Mouse (Mus musculus) G1E (cell line): ENCODE measurements at regions not wholly inside any gene's neighbourhood (a gene's known extent, or its start where the extent isn't known, plus 50 kb on each side); places are given as distances from the start of the nearest gene placed in this dataset.

ENCODE experiments used
- ATAC-seq: 2 replicates; pipeline ENCODE4 v1.8.0; 2016; ENCODE audit warnings: mild to moderate bottlenecking; ENCODE audit not compliant: insufficient number of reproducible peaks, poor library complexity, low FRiP score, severe bottlenecking; ENCODE audit errors: extremely low read depth
- DNase-seq: peaks from one replicate; pipeline ENCODE4 v3.0.0; 2012; ENCODE audit warnings: low spot score
- H3K27me3 ChIP-seq: 2 replicates; pipeline ENCODE4 v1.6.1; 2012; ENCODE audit warnings: mild to moderate bottlenecking, low read length, inconsistent platforms; ENCODE audit not compliant: insufficient read depth
- H3K36me3 ChIP-seq: replicated peaks from 2 replicates; pipeline ENCODE3; 2012; ENCODE audit warnings: mild to moderate bottlenecking, inconsistent platforms
- H3K4me1 ChIP-seq: 2 replicates; pipeline ENCODE4 v1.6.1; 2012; ENCODE audit warnings: low read depth, low read length, inconsistent platforms, mixed read lengths; ENCODE audit not compliant: insufficient read depth
- H3K4me3 ChIP-seq: 2 replicates; pipeline ENCODE4 v1.5.1; 2012; ENCODE audit warnings: low read depth, mild to moderate bottlenecking, inconsistent platforms, low read length, moderate library complexity, mixed read lengths
- H3K9me3 ChIP-seq: replicated peaks from 2 replicates; pipeline ENCODE4 v1.6.1; 2012; ENCODE audit warnings: inconsistent platforms
- CTCF ChIP-seq: IDR thresholded peaks from 2 replicates; pipeline ENCODE4 v1.5.1; 2012; ENCODE audit warnings: low read depth, low read length, inconsistent platforms, mixed read lengths
- GATA1 ChIP-seq: IDR thresholded peaks from 2 replicates; pipeline ENCODE4 v1.6.1; 2012; ENCODE audit warnings: borderline replicate concordance, low read length, inconsistent platforms, mixed read lengths
- GATA2 ChIP-seq: IDR thresholded peaks from 2 replicates; pipeline ENCODE4 v1.6.1; 2012; ENCODE audit warnings: low read depth, low read length, inconsistent platforms, borderline replicate concordance
- POLR2AphosphoS5 ChIP-seq: IDR thresholded peaks from 2 replicates; pipeline ENCODE4 v1.6.1; 2012; ENCODE audit warnings: low read depth, low read length, inconsistent platforms; ENCODE audit not compliant: insufficient replicate concordance
- TAL1 ChIP-seq: conservative IDR thresholded peaks from 2 replicates; pipeline ENCODE4 v1.6.1; 2012; ENCODE audit warnings: low read depth, low read length, inconsistent platforms, mixed read lengths

- TF ChIP-seq CTCF (no peak), TAL1 (no peak), GATA2 (no peak), POLR2AphosphoS5 (no peak), GATA1 (no peak)
- no peak for ATAC-seq
- H3K4me1 ChIP-seq: no peaks in the 10 kb centered on the region
- no peaks in the 10 kb centered on the region for H3K27me3 ChIP-seq
- DNase-seq: no peak
- H3K9me3 ChIP-seq: peaks cover 18% of the 10 kb centered on the region
- no peak overlapping the region for H3K4me3 ChIP-seq
- H3K36me3 ChIP-seq: no peaks in the 10 kb centered on the region
Measured at GRCm38 (mm10) chr3:34527546-34527945, 122.7 kb upstream of the Sox2 start.

- no peak overlapping the region for H3K4me3 ChIP-seq
Measured at GRCm38 (mm10) chr3:34525730-34526129, 124.5 kb upstream of the Sox2 start.

DNA sequence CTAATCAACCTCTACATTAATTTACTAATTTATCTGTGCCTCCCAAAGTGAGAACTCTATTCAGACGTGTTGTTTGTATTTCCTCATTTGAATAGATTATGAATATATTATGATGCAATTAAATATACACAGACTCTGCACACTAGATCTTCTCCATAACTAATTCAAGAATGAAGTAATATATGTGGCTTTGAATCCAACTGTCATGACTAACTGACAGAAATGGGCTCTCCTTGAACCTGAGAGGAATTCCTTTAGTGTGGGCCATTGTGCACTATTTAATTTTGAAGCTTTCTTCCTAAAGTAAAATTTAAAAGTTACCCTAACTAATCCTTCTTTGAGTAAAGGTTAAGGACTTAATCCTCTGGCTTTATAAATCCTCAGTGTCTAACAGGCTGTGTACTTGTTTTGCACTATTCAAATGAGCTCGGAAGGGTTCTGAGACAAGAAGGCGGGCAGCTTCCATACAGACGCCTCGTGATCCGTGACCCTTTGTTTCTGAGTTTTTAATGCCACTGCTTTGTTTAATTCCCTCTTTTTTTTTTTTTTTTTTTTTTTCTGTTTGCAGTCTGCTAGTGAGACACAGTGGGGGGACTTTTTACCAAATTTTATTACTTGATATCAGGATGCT, 128.0 kb upstream of the Sox2 start:
- no peak for DNase-seq
- Histone ChIP-seq H3K4me3 (no peak overlapping the region), H3K4me1 (no peaks in the 10 kb centered on the region), H3K36me3 (no peaks in the 10 kb centered on the region), H3K27me3 (no peaks in the 10 kb centered on the region), H3K9me3 (peaks cover 10% of the 10 kb centered on the region)
- TF ChIP-seq TAL1 (no peak), POLR2AphosphoS5 (no peak), GATA2 (no peak), CTCF (no peak), GATA1 (no peak)
- ATAC-seq: no peak

More at GRCm38 (mm10) chr3:34525730-34526129, 124.5 kb upstream of the Sox2 start:
- no peak for DNase-seq
- H3K27me3 ChIP-seq: no peaks in the 10 kb centered on the region
- H3K9me3 ChIP-seq: peaks cover 12% of the 10 kb centered on the region
- no peak for ATAC-seq
- H3K4me1 ChIP-seq: no peaks in the 10 kb centered on the region
- TF ChIP-seq GATA2 (no peak), POLR2AphosphoS5 (no peak), GATA1 (no peak), TAL1 (no peak), CTCF (no peak)
- H3K36me3 ChIP-seq: no peaks in the 10 kb centered on the region

DNA sequence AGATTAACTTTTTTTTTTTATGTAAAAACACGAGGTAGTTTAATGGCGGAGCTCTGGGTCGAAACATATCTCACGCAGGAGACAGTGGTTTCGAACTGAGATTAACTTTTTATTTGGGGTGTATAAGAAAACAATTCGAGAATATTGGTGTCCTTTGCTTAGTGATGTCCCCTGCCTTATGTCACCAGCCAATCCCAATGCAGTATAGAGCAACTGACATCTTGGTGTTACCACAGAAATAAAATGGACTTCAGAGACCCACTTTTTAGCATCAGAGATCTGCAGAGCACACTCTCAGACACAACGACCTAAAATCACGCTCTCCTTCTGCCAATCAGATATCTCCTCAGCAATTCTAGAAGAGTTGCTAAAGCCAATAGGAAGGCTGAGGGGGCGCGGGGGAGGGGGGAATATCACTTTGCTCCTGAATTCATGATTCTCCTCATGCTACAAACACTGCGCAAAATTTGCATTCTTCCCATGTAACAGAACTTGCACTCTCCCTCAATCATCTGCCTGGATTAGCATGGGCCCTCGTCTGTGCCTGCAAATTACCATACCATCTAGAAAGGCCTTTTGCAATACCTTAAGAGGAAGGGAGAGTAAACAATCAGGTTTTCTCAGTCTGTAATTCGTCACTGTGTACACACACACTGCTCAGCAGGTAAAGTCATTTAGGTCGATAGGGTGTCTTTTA, 128.7 kb upstream of the Sox2 start:
- Histone ChIP-seq H3K9me3 (peaks cover 8% of the 10 kb centered on the region), H3K27me3 (no peaks in the 10 kb centered on the region), H3K4me1 (no peaks in the 10 kb centered on the region), H3K36me3 (no peaks in the 10 kb centered on the region), H3K4me3 (no peak overlapping the region)
- no peak for DNase-seq
- ATAC-seq: no peak
- no peak for TF ChIP-seq TAL1
- no peak for TF ChIP-seq GATA1
- no peak for TF ChIP-seq CTCF
- no peak for TF ChIP-seq POLR2AphosphoS5
- no peak for TF ChIP-seq GATA2

DNA sequence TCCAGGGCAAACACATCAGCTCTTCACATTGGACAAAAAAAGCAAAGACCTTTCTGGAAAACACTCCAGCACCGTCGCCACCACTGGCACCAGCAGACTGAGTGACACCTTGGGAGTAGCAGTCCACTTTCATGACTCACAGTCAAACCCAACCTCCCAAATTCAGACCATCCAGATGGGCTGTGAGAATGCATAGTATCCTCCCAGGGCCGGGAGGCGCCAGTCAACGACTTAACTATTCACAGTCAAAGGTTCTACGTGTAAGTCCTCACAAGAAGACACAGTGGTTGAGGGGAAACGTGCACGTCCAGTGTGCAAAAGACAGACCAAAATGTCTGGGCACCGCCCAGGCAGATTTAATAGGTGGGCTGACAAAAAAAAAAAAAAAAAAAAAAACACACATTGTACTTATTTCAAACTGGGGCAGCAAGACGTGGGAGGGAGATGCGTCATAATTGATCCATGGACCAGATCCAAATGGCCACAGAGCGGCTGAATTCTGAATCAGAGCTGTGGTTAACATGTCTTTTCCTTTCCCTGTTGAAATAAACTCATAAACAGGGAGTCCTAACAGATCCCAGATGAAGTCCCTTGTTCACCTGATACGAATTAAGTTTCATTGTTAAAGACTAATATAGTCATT, 137.6 kb upstream of the Sox2 start:
- ATAC-seq (no peak), DNase-seq (no peak)
- Histone ChIP-seq H3K9me3 (peaks cover 27% of the 10 kb centered on the region), H3K27me3 (no peaks in the 10 kb centered on the region), H3K4me1 (no peaks in the 10 kb centered on the region), H3K36me3 (no peaks in the 10 kb centered on the region), H3K4me3 (no peak overlapping the region)
- no peak for TF ChIP-seq GATA1
- TF ChIP-seq GATA2: no peak

DNA sequence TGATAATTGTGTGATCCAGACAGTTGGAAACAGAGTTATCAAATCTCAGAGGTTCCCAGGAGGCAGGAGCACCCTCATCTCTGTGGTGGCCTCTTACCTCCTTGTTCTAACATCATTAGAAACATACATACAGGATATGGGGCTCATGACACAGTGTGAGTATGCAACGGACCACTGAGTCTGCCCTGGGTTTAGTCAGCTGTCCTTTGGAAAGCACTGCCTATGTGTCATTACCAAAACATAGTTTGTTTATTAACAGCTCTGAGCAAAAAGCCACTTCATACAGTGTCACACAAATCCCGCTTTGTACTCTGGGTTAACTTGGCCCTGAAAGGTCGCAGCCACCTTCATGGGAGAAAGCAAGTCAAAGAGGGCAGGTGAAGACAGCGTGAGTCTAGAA, 139.5 kb upstream of the Sox2 start:
- DNase-seq: no peak
- no peak for TF ChIP-seq TAL1
- TF ChIP-seq GATA1: no peak
- TF ChIP-seq GATA2: no peak
- no peaks in the 10 kb centered on the region for H3K4me1 ChIP-seq
- peaks cover 23% of the 10 kb centered on the region for H3K9me3 ChIP-seq
- no peak overlapping the region for H3K4me3 ChIP-seq
- no peak for ATAC-seq
- no peaks in the 10 kb centered on the region for H3K27me3 ChIP-seq
- no peaks in the 10 kb centered on the region for H3K36me3 ChIP-seq

GRCm38 (mm10) chr3:34509160-34509559, 141.0 kb upstream of the Sox2 start:
- H3K4me1 ChIP-seq: no peaks in the 10 kb centered on the region
- H3K4me3 ChIP-seq: no peak overlapping the region
- DNase-seq (no peak), ATAC-seq (no peak)
- no peaks in the 10 kb centered on the region for H3K27me3 ChIP-seq
- peaks cover 19% of the 10 kb centered on the region for H3K9me3 ChIP-seq
- no peaks in the 10 kb centered on the region for H3K36me3 ChIP-seq
- no peak for TF ChIP-seq TAL1
